Mouse (Mus musculus) kidney, embryonic 14.5 days (tissue): ENCODE measurements around the gene Elmsan1. TPM values are rescaled to one million over a fixed set of nuclear protein-coding genes. Genes with fewer than 3 reads are reported as not detected.
A peak's percentile ranks its signal among the peaks of the same experiment; 100 is the strongest.

Experiments
- ATAC-seq: fragments of 200-750 bp; cut with Nextera tagmentation; 2 replicates; pipeline ENCODE4 v1.8.0; 2017; ENCODE audit warnings: moderate number of reproducible peaks, mild to moderate bottlenecking, moderate TSS enrichment, moderate library complexity; ENCODE audit not compliant: low FRiP score, low TSS enrichment
- H3K27ac ChIP-seq: fragments of 300-500 bp; sonication (generic); 2 replicates; pipeline ENCODE4 v1.5.1; 2014; ENCODE audit warnings: low read depth, mild to moderate bottlenecking, low read length, moderate library complexity, mixed read lengths
- H3K27me3 ChIP-seq: fragments of 300-500 bp; sonication (generic); 2 replicates; pipeline ENCODE4 v1.6.1; 2014; ENCODE audit warnings: mild to moderate bottlenecking, low read length; ENCODE audit not compliant: control insufficient read depth, insufficient read depth
- H3K36me3 ChIP-seq: fragments of 300-500 bp; sonication (generic); 2 replicates; pipeline ENCODE4 v1.6.1; 2014; ENCODE audit warnings: low read length, mixed read lengths; ENCODE audit not compliant: control insufficient read depth, insufficient read depth
- H3K4me1 ChIP-seq: fragments of 300-500 bp; sonication (generic); 2 replicates; pipeline ENCODE4 v1.6.1; 2014; ENCODE audit warnings: low read length, mixed read lengths; ENCODE audit not compliant: control insufficient read depth, insufficient read depth
- H3K4me2 ChIP-seq: fragments of 300-500 bp; sonication (generic); replicated peaks from 2 replicates; pipeline ENCODE4 v1.6.1; 2014; ENCODE audit warnings: low read depth, mild to moderate bottlenecking, low read length
- H3K4me3 ChIP-seq: fragments of 300-500 bp; sonication (generic); 2 replicates; pipeline ENCODE4 v1.5.1; 2014; ENCODE audit warnings: mild to moderate bottlenecking, low read length
- H3K9ac ChIP-seq: fragments of 300-500 bp; sonication (generic); 2 replicates; pipeline ENCODE4 v1.6.1; 2014; ENCODE audit warnings: low read depth, mild to moderate bottlenecking, low read length, moderate library complexity
- H3K9me3 ChIP-seq: fragments of 300-500 bp; sonication (generic); 2 replicates; pipeline ENCODE4 v1.6.1; 2016; ENCODE audit warnings: low read length; ENCODE audit not compliant: control insufficient read depth
- WGBS: fragments of 180-500 bp; shearing (Covaris S2); extraction: QIAGEN DNeasy Blood & Tissue Kit; methylation state at CpG from one replicate; pipeline ENCODE4 v1.1.7; 2014; 5-methylcytosine and 5-hydroxymethylcytosine counted together
- polyA plus RNA-seq: library from polyadenylated mRNA; unstranded; fragments of >200 nt; fragmentation: Nextera tagmentation; extraction: Ambion mirVana; gene quantifications from 2 replicates; pipeline ENCODE4 v1.2.1, GENCODE M21; 2014

Gene Elmsan1
- polyA plus RNA-seq, 1 experiment from 2014 or later = 9.3 TPM

GRCm38 (mm10) chr12:84140135-84140534 lies 78.5 kb downstream of the Elmsan1 start:
- no peak for ATAC-seq
- 71% methylated on average over 4 of the region's 4 CpGs for WGBS
- Histone ChIP-seq H3K9me3 (no peaks in the 10 kb centered on the region), H3K36me3 (peaks cover 17% of the 10 kb centered on the region), H3K4me2 (no peak overlapping the region), H3K4me3 (no peak overlapping the region), H3K27ac (no peak overlapping the region), H3K27me3 (no peaks in the 10 kb centered on the region), H3K4me1 (no peaks in the 10 kb centered on the region; the same call in 1 of the 2 replicates), H3K9ac (no peak overlapping the region)

- 94% methylated on average over 7 of the region's 7 CpGs for WGBS
- Histone ChIP-seq H3K4me3 (no peak overlapping the region), H3K36me3 (peaks cover 17% of the 10 kb centered on the region), H3K4me1 (no peaks in the 10 kb centered on the region; the same call in 1 of the 2 replicates), H3K9me3 (no peaks in the 10 kb centered on the region), H3K27me3 (no peaks in the 10 kb centered on the region), H3K27ac (no peak overlapping the region), H3K4me2 (no peak overlapping the region), H3K9ac (no peak overlapping the region)
- no peak for ATAC-seq
Observed at GRCm38 (mm10) chr12:84137131-84137530, 81.5 kb downstream of the Elmsan1 start.

DNA sequence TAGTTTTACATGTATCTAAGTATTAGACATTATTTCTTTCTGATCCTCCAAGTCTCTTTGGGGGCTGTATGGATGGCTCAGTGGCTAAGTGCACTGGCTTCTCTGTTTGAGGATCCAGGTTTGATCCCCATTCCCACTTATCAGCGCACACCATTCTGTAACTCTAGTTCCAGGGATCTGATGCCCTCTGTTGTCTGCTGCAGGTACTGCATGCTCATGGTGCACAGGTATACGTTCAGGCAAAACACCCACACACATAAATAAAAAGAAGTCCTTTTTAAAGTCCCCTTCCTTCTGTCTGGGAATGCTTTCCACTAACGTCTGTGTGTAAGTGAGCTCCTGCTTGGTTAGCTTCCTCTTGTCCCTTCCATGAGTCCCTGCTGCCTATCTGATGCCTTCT lies 86.4 kb downstream of the Elmsan1 start:
- Histone ChIP-seq H3K4me3 (no peak overlapping the region), H3K27me3 (no peaks in the 10 kb centered on the region), H3K9ac (no peak overlapping the region), H3K27ac (no peak overlapping the region), H3K4me2 (no peak overlapping the region), H3K9me3 (no peaks in the 10 kb centered on the region), H3K4me1 (no peaks in the 10 kb centered on the region), H3K36me3 (peaks cover 22% of the 10 kb centered on the region)
- WGBS = 63% methylated on average over 3 of the region's 3 CpGs
- ATAC-seq = no peak

GRCm38 (mm10) chr12:84129931-84130330 lies 88.8 kb downstream of the Elmsan1 start:
- Histone ChIP-seq H3K4me2 (no peak overlapping the region), H3K4me1 (no peaks in the 10 kb centered on the region), H3K27ac (no peak overlapping the region), H3K9ac (no peak overlapping the region), H3K36me3 (peaks cover 11% of the 10 kb centered on the region), H3K4me3 (no peak overlapping the region), H3K27me3 (no peaks in the 10 kb centered on the region), H3K9me3 (no peaks in the 10 kb centered on the region)
- no peak for ATAC-seq
- WGBS = 91% methylated on average over 8 of the region's 8 CpGs

GRCm38 (mm10) chr12:84128576-84128975 lies 90.1 kb downstream of the Elmsan1 start:
- no peak for ATAC-seq
- Histone ChIP-seq H3K27me3 (no peaks in the 10 kb centered on the region), H3K4me2 (no peak overlapping the region), H3K4me3 (no peak overlapping the region), H3K27ac (no peak overlapping the region), H3K4me1 (no peaks in the 10 kb centered on the region), H3K9ac (no peak overlapping the region), H3K9me3 (no peaks in the 10 kb centered on the region), H3K36me3 (peaks cover 11% of the 10 kb centered on the region)
- WGBS = 88% methylated on average over 6 of the region's 6 CpGs

DNA sequence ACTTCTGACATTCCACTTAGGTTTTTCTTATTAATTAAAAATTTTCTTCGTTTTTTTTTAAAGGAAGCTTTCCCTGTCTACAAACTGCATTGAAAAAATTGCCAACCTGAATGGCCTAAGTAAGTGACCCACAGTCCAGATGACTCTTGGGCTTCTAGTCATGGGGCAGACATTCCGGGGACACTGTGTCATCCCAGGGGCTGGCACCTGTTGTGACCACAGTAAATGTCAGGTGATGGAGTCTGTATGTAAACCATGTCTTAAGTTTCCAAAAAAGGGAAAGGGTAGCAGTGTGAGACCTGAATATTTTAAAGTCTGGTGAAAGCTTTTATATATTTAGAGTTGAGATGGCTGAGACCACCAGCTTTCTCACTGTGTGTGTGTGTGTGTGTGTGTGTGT lies 91.8 kb downstream of the Elmsan1 start:
- WGBS = 85% methylated on average over 2 of the region's 2 CpGs
- H3K9me3 ChIP-seq = no peaks in the 10 kb centered on the region
- H3K36me3 ChIP-seq = peaks cover 11% of the 10 kb centered on the region
- ATAC-seq = no peak
- H3K4me3 ChIP-seq = no peak overlapping the region
- H3K27ac ChIP-seq = no peak overlapping the region
- H3K4me2 ChIP-seq = no peak overlapping the region
- H3K27me3 ChIP-seq = no peaks in the 10 kb centered on the region
- no peaks in the 10 kb centered on the region for H3K4me1 ChIP-seq
- no peak overlapping the region for H3K9ac ChIP-seq

DNA sequence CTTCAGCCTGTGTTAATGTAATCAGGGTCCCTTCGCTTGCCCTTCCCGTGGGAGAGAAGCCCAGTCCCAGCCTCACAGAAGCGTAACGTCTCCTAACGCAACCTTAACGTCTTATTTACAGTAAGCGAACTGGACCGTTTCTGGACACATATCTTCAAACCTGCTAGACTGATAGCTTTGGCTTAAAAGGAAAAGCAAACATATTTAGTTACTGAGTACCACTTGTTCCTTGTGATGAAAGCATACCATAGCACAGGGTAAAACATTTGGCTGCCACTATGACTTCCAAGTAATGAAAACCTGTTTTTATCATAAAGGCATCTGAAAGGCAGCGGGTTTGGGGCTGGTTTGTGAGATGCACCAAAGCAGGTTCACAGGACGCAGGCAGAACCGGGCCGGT lies 92.8 kb downstream of the Elmsan1 start:
- Histone ChIP-seq H3K9ac (no peak overlapping the region), H3K27me3 (no peaks in the 10 kb centered on the region), H3K4me3 (no peak overlapping the region), H3K9me3 (no peaks in the 10 kb centered on the region), H3K36me3 (peaks cover 11% of the 10 kb centered on the region), H3K4me1 (no peaks in the 10 kb centered on the region), H3K4me2 (no peak overlapping the region), H3K27ac (no peak overlapping the region)
- no peak for ATAC-seq
- 69% methylated on average over 12 of the region's 12 CpGs for WGBS

- H3K9me3 ChIP-seq = no peaks in the 10 kb centered on the region
- H3K36me3 ChIP-seq = no peaks in the 10 kb centered on the region
- ATAC-seq = no peak
- H3K4me2 ChIP-seq = no peak overlapping the region
- peaks cover 8% of the 10 kb centered on the region; the same call in 1 of the 2 replicates for H3K4me1 ChIP-seq
- 95% methylated on average over 5 of the region's 5 CpGs for WGBS
- H3K9ac ChIP-seq = no peak overlapping the region
- no peak overlapping the region for H3K4me3 ChIP-seq
- H3K27me3 ChIP-seq = no peaks in the 10 kb centered on the region
- no peak overlapping the region for H3K27ac ChIP-seq
Observed at GRCm38 (mm10) chr12:84119584-84119983, 99.1 kb downstream of the Elmsan1 start.

DNA sequence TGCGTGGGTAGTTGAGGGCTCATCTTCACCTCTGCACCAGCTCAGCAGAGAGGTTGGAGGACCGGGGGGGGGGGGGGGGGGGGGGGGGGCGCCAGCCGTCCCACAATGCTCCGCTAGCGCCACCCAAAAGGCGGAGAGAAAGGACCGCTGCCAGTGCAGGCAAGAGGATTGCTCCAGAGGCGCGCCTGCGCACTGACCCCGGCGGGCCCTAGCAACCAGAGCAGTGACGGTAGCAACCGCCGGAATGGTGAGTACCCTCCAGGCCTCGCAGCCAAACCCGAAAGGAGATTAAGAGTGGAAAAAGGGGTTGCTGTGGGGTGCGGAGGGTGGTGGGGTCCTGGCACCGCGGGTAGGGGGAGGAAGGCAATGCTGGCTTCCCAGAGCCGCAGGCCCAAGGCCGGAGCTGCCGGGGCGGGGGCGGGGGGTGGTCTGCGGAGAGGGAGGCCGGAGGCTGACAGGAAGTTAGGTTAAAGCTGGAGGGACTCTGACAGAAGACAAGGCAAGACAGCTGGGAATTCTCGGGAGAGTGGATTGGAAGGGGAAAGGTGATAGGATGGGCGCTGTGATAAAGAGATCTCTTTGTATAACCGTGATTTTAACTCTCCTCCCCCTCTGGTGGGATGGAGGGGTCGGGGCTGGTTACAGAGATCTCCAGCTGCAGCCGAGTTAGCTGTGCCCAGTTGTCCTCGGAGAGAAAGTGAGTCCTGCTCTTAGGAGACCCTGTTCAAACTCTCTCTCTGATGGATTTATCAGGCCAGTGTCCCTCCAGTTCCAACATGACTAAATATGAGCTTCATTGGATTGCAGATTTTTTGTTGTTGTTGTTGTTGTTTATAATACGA lies 104.3 kb downstream of the Elmsan1 start, which contains the start of gene Dnal1:
TSS of gene Dnal1 (plus strand) at position 214 of the 842 bp plus-strand sequence.
- H3K27me3 ChIP-seq = no peaks in the 10 kb centered on the region
- peak within 1 kb of the TSS; percentile 12; the same call in 1 of the 2 replicates for H3K27ac ChIP-seq
- H3K4me1 ChIP-seq = peaks cover 8% of the 10 kb centered on the region; the same call in 1 of the 2 replicates
- no peaks in the 10 kb centered on the region for H3K36me3 ChIP-seq
- 3% methylated on average over 30 of the region's 35 CpGs for WGBS
- ATAC-seq = peak; percentile 97
- H3K4me2 ChIP-seq = peak within 1 kb of the TSS; percentile 61
- no peaks in the 10 kb centered on the region for H3K9me3 ChIP-seq
- H3K9ac ChIP-seq = peak within 1 kb of the TSS; percentile 66
- peak within 1 kb of the TSS; percentile 72 for H3K4me3 ChIP-seq
